In the genomic region with DNA sequence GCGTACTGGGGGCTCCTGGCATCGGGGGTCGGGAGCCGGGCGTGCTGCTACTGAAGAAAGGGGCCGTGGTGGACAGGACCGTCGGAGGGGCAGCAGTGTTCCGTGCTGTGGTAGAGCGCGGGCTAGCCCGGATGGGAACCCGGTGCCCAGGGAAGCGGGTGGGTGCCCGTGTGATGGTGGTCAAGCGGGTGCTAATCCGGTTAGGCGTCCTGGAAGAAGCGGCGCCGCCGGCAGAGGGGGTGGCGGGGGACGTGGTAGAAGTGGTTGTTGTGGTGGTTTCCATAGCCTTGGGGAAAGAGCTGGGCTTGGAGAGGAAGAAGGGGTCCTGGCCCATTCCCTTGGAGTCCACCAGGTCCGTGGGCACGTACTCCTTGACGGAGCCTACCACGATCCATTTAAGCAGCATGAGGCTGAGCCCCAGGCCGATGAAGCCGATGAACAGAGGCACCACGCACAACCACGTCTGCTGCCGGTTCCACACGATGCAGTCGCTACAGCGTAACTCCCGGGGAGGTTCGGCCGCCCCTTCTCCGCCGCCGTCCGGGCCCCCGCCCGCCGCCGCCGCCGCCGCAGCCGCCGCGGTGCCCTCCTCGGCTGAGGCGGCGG, we compare ENCODE assay signal across 8 mouse cellular contexts. TPM values are rescaled to one million over a fixed set of nuclear protein-coding genes. Genes with fewer than 3 reads are reported as not detected.
DNase-seq lines count a peak whose midpoint lies in the region; ATAC-seq and TF ChIP-seq lines count a peak whose summit lies in the region.

No protein-coding gene starts in this region.

- H3K27ac ChIP-seq in thymus, adult 2 months (ENCODE audit: control insufficient read depth, insufficient read depth, low read length) = no peak overlapping the region
- H3K27ac ChIP-seq in hindbrain, postnatal 0 days = peak overlapping the region; percentile 92
- no peak overlapping the region for H3K27ac ChIP-seq in liver, embryonic 14.5 days
- H3K27ac ChIP-seq in stomach, embryonic 15.5 days = no peak overlapping the region

- no peaks in the 10 kb centered on the region for H3K4me1 ChIP-seq in thymus, adult 2 months (replicated peaks; ENCODE audit: control insufficient read depth, insufficient read depth, low read length)
- no peaks in the 10 kb centered on the region for H3K4me1 ChIP-seq in hindbrain, postnatal 0 days (ENCODE audit: insufficient read depth, low read length)
- no peaks in the 10 kb centered on the region for H3K4me1 ChIP-seq in liver, embryonic 14.5 days (replicated peaks; ENCODE audit: control insufficient read depth in 2 of 2, insufficient read depth in 2 of 2, low read length in 1 of 2)
- peaks cover 16% of the 10 kb centered on the region for H3K4me1 ChIP-seq in stomach, embryonic 15.5 days

- DNase-seq in adrenal gland, adult (ENCODE audit: inconsistent age in 2 of 2, low spot score in 1 of 2) = peak; percentile 6 to 27
- no peak for DNase-seq in adrenal gland, adult 2 months
- peak; percentile 1 for DNase-seq in thymus, adult 2 months
- no peak for DNase-seq in thymus, postnatal 25 days
- peak; percentile 20 for DNase-seq in hindbrain, postnatal 0 days (ENCODE audit: low spot score)
- DNase-seq in liver, embryonic 14.5 days (ENCODE audit: low read depth in 3 of 3, low spot score in 3 of 3) = no peak
- no peak for DNase-seq in T-cell, adult 2 months (ENCODE audit: low spot score)

- peaks cover 11% of the 10 kb centered on the region for H3K27me3 ChIP-seq in thymus, adult 2 months (ENCODE audit: control insufficient read depth, insufficient read depth, low read length)
- peaks cover 4% of the 10 kb centered on the region; the same call in 1 of the 2 replicates for H3K27me3 ChIP-seq in hindbrain, postnatal 0 days (ENCODE audit: insufficient read depth, low read length)
- peaks cover 46% of the 10 kb centered on the region for H3K27me3 ChIP-seq in liver, embryonic 14.5 days (ENCODE audit: control insufficient read depth, insufficient read depth, low read length)
- peaks cover 60% of the 10 kb centered on the region for H3K27me3 ChIP-seq in stomach, embryonic 15.5 days (replicated peaks)

- TF ChIP-seq CTCF in thymus, adult 2 months (IDR thresholded peaks at IDR 0.05; ENCODE audit: borderline replicate concordance, control insufficient read depth, extremely low read depth, insufficient read depth, low read length, poor library complexity) = no peak
- no peak for TF ChIP-seq CTCF in hindbrain, postnatal 0 days (IDR thresholded peaks at IDR 0.05; ENCODE audit: low read depth)
- TF ChIP-seq CTCF in liver, embryonic 14.5 days (IDR thresholded peaks at IDR 0.05; ENCODE audit: low read depth) = no peak

- no peak for TF ChIP-seq POLR2A in thymus, adult 2 months (IDR thresholded peaks at IDR 0.05; ENCODE audit: control insufficient read depth, extremely low read depth, insufficient read depth, low read length, poor library complexity)

- no peaks in the 10 kb centered on the region for H3K9me3 ChIP-seq in hindbrain, postnatal 0 days (ENCODE audit: low read length)
- H3K9me3 ChIP-seq in liver, embryonic 14.5 days (ENCODE audit: control insufficient read depth, low read length) = no peaks in the 10 kb centered on the region
- H3K9me3 ChIP-seq in stomach, embryonic 15.5 days = no peaks in the 10 kb centered on the region

- H3K36me3 ChIP-seq in thymus, adult 2 months (ENCODE audit: control insufficient read depth, insufficient read depth, low read length) = no peaks in the 10 kb centered on the region
- H3K36me3 ChIP-seq in hindbrain, postnatal 0 days (ENCODE audit: insufficient read depth, low read length) = no peaks in the 10 kb centered on the region
- no peaks in the 10 kb centered on the region for H3K36me3 ChIP-seq in liver, embryonic 14.5 days (replicated peaks; ENCODE audit: control insufficient read depth, insufficient read depth, low read depth)
- no peaks in the 10 kb centered on the region for H3K36me3 ChIP-seq in stomach, embryonic 15.5 days

- peak overlapping the region; percentile 76 for H3K4me2 ChIP-seq in hindbrain, postnatal 0 days (ENCODE audit: low read depth, low read length)
- peak overlapping the region; percentile 33; the same call in 1 of the 2 replicates for H3K4me2 ChIP-seq in liver, embryonic 14.5 days (ENCODE audit: low read depth)
- H3K4me2 ChIP-seq in stomach, embryonic 15.5 days = peak overlapping the region; percentile 84

- peak overlapping the region; percentile 81 for H3K9ac ChIP-seq in hindbrain, postnatal 0 days (replicated peaks; ENCODE audit: low read length)
- no peak overlapping the region for H3K9ac ChIP-seq in liver, embryonic 14.5 days (replicated peaks)
- H3K9ac ChIP-seq in stomach, embryonic 15.5 days = 0 out of 2 replicates have a peak overlapping the region, but pooled peaks have one; percentile 9

- TF ChIP-seq EP300 in liver, embryonic 14.5 days (IDR thresholded peaks at IDR 0.05; ENCODE audit: low read depth) = no peak

- no peak overlapping the region for H3K4me3 ChIP-seq in thymus, adult 2 months (ENCODE audit: control insufficient read depth, insufficient read depth, low read length)
- H3K4me3 ChIP-seq in hindbrain, postnatal 0 days (ENCODE audit: low read length) = peak overlapping the region; percentile 78
- peak overlapping the region in 1 of 2 experiments; percentile 26; a peak in 2 of 4 replicates for H3K4me3 ChIP-seq in liver, embryonic 14.5 days (ENCODE audit: insufficient read depth in 1 of 2, low read depth in 2 of 2, low read length in 2 of 2)
- peak overlapping the region; percentile 43 for H3K4me3 ChIP-seq in stomach, embryonic 15.5 days (replicated peaks)

- 9% methylated on average over 55 of the region's 56 CpGs for WGBS in thymus, adult 2 months
- WGBS in hindbrain, postnatal 0 days = 2% methylated on average over 44 of the region's 56 CpGs
- 4% methylated on average over 56 of the region's 56 CpGs for whole genome bisulfite sequencing in liver, embryonic 14.5 days (ENCODE audit: insufficient replicate concordance)
- WGBS in stomach, embryonic 15.5 days = 4% methylated on average over 38 of the region's 56 CpGs

- ATAC-seq in hindbrain, postnatal 0 days = peak; percentile 46
- ATAC-seq in liver, embryonic 14.5 days (ENCODE audit: insufficient read depth) = no peak
- ATAC-seq in stomach, embryonic 15.5 days (ENCODE audit: insufficient read depth, low FRiP score, low read depth) = 0 out of 2 replicates have a peak, but pooled peaks have one; percentile 24

RNA-seq across cellular contexts. Expression of gene Nrg3, which starts 0.6 kb away (rescaled TPM):
- total RNA-seq in adrenal gland, adult 2 months (2021) = 1 to 10 TPM; 3.7 to 4.0 TPM
- polyA plus RNA-seq in adrenal gland, adult 2 months (2012; rRNA removed) = 5.7 and 7.1 TPM in 2 replicates
- polyA plus RNA-seq in thymus, adult 2 months (2012; rRNA removed) = not detected in 2 replicates
- total RNA-seq in hindbrain, postnatal 0 days (2014; rRNA removed) = 29.3 and 29.7 TPM in 2 replicates
- polyA plus RNA-seq in hindbrain, postnatal 0 days (2015; fragmentation: Nextera tagmentation; extraction: Ambion mirVana) = 7.8 and 8.6 TPM in 2 replicates
- polyA plus RNA-seq in liver, embryonic 14.5 days (2012; rRNA removed) = 0.01 TPM in 1 of 2 replicates, not detected in the other
- polyA plus RNA-seq in liver, embryonic 14.5 days (2014; fragmentation: Nextera tagmentation; extraction: Ambion mirVana) = not detected in 2 replicates
- 0.90 and 0.95 TPM in 2 replicates for polyA plus RNA-seq in stomach, embryonic 15.5 days (2015; fragmentation: Nextera tagmentation; extraction: Ambion mirVana)

Comparison
In these comparisons a context has a peak if more than half of its experiments do, and no peak if none do; other contexts are left out.
1. DNase-seq: peak in adrenal gland, adult (2 of 2), thymus, adult 2 months (single experiment) and hindbrain, postnatal 0 days (single experiment); none in adrenal gland, adult 2 months (single experiment), thymus, postnatal 25 days (single experiment), liver, embryonic 14.5 days (0 of 3) and T-cell, adult 2 months (single experiment).
2. H3K4me2 ChIP-seq: peak in every context shown above with its lines; median percentile 84 in stomach, embryonic 15.5 days; 76 in hindbrain, postnatal 0 days; 33 in liver, embryonic 14.5 days.